Mouse (Mus musculus): Measurements from ENCODE around the gene Ergic1.

DNA sequence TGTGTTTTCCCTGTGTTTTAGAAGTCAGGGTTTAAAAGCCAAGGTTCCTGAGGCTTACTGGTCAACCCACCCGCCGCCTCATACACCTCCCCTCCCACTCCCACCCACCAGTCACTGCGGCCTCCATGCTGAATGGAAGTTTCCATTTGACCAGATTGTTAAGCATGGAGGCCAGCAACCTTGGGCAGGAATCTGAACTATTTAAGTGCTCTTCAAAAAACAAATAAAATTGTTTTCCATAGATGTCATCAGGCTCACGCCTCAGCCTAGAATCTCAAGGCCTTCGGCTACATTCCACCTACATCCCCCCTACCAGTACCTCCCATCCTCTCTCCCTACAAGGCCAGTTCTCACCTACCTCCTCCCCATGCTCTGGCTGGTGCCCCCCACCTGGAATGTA is 57.2 kb downstream of the Ergic1 start:
- no peak for TF ChIP-seq GATA1 (IDR thresholded peaks at IDR 0.05; ENCODE audit: borderline replicate concordance, low read length)
- TF ChIP-seq FLI1 (IDR thresholded peaks at IDR 0.05; ENCODE audit: low read length) = no peak
